1 mouse cellular context compared by ENCODE assay signal in the genomic region with DNA sequence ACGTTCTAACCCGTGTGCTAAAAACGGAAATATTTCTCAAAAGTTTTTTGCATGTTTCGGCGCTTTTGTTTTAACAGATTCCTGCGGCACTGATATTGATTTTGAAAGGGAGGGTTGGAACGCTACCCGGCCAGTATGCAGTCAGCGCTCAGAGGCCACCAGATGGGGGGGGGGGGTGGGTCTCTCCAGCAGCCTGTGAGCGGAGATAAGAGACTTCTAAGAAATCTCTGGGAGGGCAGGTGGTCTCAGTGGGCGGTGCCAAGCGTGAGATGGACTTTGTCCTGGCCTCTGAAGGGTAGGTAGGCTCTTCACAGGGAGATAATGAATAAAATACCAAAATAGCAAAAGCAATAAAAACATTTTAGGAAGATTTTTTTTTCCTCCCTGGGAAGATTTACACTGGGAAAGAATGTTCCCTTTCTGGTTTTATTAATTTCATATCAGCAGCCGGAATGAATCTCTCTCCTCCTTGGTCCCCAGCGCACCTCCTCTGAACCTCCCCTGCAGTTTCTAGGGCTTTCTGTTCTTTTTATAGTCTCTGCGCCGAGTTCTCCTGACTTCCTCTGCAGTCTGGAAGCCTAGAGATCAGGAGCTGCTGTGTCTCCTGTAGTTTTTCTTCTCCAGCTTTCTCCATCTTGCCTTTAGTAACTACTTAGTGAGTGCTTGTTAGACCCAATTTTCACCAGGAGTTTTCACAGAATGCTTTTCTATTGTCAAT.
A peak's percentile ranks its signal among the peaks of the same experiment; 100 is the strongest.
TF ChIP-seq lines count a peak whose summit lies in the region.

No protein-coding gene starts in this region.

TF ChIP-seq in MEL, 35 proteins besides CTCF, POLR2A, EP300 and RAD21 (continued from another document):
- TF ChIP-seq TCF12 (IDR thresholded peaks at IDR 0.05; ENCODE audit: low read depth, low read length) (peak; percentile 46; the same call in 1 of the 2 replicates), TAL1 (IDR thresholded peaks at IDR 0.05; ENCODE audit: low read length) (peak; percentile 15; the same call in 1 of the 2 replicates)
